Mouse (Mus musculus): ENCODE measurements around the gene Dynlt1f.
A peak's percentile ranks its signal among the peaks of the same experiment; 100 is the strongest.
"Not testable (repeated sequence)": the region's sequence is repeated elsewhere in the genome, so short reads cannot be mapped to it uniquely, and the experiment has no call there.

Gene Dynlt1f

GRCm38 (mm10) chr17:6661093-6661816 is 5.6 kb upstream of the Dynlt1f start:
- DNase-seq (ENCODE audit: low read depth, low spot score), result not testable (repeated sequence)

DNA sequence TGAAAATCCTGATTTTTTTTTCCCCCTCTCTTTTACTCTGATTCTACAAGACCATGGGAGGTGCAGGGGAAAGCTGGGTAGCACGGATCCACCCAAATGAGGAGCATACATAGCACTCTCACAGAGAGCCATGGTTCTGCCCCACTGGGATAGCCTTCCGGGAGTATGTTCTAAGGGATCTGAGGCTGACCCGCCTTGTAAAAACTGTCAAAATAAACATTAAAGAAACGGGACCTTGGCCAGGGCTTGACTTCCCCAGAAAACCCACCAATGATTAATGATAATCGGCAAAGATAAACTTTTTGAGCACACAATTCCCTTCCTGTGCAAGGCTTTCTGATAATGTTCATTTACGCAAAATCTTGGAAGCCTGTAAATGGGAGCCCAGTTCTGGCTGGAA is 4.9 kb upstream of the Dynlt1f start:
- DNase-seq (ENCODE audit: low read depth, low spot score), result not testable (repeated sequence)

GRCm38 (mm10) chr17:6658801-6659200 is 3.1 kb upstream of the Dynlt1f start, which contains the start of gene Sytl3:
Sytl3 (plus strand) TSS chr17:6659093.
- DNase-seq (ENCODE audit: low read depth, low spot score), result not testable (repeated sequence)

DNA sequence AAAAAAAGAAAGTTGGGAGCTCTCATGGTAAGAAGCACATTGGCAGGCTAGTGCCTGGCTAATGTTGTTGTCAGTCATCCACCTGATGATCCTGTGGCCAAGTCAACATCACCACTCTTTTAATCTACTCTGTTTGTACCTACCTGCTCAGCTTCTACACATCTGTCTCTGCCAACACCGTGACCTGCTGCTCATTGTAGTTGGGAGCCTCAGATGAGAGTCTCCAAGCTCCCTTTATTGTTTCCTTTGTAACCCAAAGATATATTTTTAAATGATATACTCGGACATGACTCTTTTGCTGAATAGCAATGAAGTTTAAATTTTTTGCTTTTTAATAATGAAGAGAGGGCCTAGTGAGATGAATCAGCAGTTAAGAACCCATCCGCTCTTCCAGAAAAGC is 771 bp upstream of the Dynlt1f start:
- not testable (repeated sequence) for DNase-seq (ENCODE audit: low read depth, low spot score)

GRCm38 (mm10) chr17:6655087-6655511 is 601 bp downstream of the Dynlt1f start:
- peak; percentile 48 for DNase-seq (ENCODE audit: low read depth, low spot score)

- DNase-seq (ENCODE audit: low read depth, low spot score), result not testable (repeated sequence)
Measured at GRCm38 (mm10) chr17:6653341-6653946, 2.3 kb downstream of the Dynlt1f start.

DNA sequence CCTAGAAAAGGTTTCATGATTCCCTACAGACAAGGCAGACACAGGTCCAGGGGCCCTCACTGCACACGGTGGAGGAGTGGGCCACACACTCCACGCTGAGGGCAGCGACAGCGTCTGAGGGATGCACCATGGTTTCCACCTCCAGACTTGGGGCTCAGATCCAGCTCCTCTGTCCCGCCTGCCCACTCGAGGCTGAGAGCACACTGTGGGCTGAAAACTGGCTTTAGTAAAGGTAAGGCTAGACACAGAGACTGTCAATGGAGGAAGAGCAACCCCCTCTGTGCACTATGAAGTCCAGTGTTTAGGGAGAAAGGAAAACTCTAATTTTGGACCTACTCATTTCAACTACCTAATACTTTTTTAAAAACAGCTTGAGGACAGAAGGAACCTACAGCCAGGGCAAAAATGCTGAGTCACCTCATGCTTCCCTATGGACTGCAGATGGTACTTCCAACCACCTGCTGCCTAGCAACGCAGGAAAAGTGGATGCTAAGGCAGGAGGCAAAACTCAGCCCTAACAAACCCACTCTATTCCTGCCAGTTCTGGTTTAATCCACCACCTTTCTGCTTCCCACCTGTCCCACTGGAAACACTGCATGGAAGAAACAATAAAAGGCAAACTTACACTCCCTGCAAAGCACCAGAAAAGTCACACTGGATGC is 4.7 kb downstream of the Dynlt1f start:
- peak; percentile 29 for DNase-seq (ENCODE audit: low read depth, low spot score)

DNA sequence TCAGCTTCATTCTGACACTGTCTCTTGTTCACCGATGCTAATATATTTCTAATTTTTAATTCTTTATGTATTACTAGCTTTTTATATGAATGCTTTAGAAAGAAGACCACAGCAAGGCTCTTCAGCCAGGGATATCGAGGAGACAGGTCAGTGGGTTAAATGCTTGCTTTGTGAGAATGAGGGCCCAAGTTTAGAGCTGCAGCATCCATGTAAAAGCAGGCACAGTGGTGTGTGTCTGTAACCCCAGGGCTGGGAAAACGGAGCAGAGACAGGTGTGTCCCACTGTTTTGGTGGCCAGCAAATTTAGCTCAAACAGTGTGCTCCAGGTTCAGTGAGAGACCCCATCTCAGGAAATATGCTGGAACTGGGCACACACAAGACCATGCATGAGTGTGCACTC is 8.2 kb downstream of the Dynlt1f start:
- not testable (repeated sequence) for DNase-seq (ENCODE audit: low read depth, low spot score)

DNA sequence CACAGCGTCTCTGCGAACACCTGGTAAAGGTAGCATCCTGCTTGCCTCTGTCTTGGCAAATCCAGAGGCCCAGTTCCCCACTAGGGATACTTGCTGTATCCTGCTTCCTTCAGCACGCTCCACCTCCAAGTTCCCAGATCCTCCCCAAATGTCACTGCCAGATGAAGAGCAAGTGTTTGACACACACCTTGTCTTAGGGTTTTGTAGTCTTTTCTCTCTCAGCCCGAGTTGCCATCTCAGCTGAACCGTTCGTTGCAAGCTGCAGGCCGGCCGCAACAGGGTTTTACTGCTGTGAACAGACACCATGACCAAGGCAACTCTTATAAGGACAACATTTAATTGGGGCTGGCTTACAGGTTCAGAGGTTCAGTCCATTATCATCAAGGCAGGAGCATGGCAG is 8.9 kb downstream of the Dynlt1f start:
- not testable (repeated sequence) for DNase-seq (ENCODE audit: low read depth, low spot score)

DNA sequence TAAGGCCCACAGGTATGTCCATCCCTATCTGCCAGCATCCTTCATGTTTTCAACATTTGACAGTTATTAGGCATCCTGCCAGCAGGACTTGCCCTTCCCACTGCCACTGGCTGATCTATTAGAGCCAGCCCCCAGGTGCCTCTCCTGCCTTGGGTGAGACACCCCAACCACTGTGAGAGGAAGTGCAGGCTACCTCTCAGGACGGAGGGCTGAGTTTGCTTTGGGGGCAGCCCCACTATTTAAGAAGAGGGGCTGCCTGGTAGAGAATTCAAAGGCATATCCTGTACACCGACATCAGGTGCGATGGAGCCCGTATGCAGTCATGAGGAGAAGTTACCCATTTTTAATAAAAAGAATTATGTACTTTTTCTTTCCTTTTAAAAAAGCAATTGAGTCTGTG is 10.0 kb downstream of the Dynlt1f start:
- DNase-seq (ENCODE audit: low read depth, low spot score), result not testable (repeated sequence)

GRCm38 (mm10) chr17:6644673-6645072 is 11.0 kb downstream of the Dynlt1f start:
- not testable (repeated sequence) for DNase-seq (ENCODE audit: low read depth, low spot score)

GRCm38 (mm10) chr17:6644210-6644609 is 11.5 kb downstream of the Dynlt1f start:
- DNase-seq (ENCODE audit: low read depth, low spot score), result not testable (repeated sequence)

DNA sequence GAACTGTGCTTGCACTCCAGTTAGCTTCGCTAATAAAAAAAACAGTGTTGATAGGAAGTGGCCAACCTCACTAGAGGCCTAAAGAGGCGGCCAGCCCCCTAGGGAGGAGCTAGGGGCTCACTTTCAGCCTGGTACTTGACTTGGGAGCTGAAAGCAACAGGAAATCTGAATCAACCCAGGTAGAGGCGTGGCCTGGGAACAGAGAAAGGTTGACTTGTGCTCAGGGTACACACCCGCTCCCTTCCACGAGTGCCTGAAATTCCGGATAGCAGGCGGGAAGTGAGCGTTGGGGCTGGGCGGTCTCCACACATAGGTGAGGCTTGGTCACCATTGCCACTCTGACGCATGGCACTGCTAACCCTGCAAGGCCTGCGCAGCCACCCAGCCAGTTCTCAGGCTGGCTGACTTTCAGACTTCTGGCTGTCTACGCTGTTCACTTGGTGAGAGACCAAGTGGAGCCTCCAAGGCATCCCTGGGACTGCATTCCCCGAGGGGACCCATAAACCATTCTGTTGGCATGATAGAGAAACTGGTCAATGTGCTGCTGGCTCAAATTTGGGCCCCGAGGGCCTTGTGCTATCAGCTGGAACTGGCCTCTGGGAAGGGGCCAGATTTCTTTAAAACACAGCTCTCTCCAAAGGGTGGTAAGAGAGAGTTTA is 14.8 kb downstream of the Dynlt1f start:
- not testable (repeated sequence) for DNase-seq (ENCODE audit: low read depth, low spot score)

- not testable (repeated sequence) for DNase-seq (ENCODE audit: low read depth, low spot score)
Measured at GRCm38 (mm10) chr17:6640044-6640637, 15.6 kb downstream of the Dynlt1f start.

- not testable (repeated sequence) for DNase-seq (ENCODE audit: low read depth, low spot score)
Measured at GRCm38 (mm10) chr17:6639486-6639885, 16.2 kb downstream of the Dynlt1f start.

GRCm38 (mm10) chr17:6638444-6638843 is 17.3 kb downstream of the Dynlt1f start:
- DNase-seq (ENCODE audit: low read depth, low spot score), result not testable (repeated sequence)

DNA sequence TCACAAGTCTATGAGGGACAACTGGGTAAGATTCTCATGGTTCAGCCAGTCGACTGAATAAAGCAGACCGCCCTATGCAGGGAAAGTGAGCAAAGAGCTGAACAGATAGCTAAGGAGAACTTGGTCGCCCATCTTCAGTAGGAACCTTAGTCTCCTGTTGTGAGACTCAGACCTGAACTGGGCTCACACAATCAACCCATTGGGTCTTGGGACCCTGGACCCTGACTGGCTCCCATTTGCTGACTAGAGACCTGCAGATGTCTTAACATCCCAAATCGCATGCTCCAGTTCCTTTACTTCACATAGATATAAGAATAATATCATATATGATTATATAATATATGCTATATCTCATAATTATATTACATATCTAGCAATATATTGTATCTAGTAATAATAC is 18.3 kb downstream of the Dynlt1f start:
- not testable (repeated sequence) for DNase-seq (ENCODE audit: low read depth, low spot score)

- no peak for DNase-seq (ENCODE audit: low read depth, low spot score)
Measured at GRCm38 (mm10) chr17:6636861-6637260, 18.8 kb downstream of the Dynlt1f start.

DNA sequence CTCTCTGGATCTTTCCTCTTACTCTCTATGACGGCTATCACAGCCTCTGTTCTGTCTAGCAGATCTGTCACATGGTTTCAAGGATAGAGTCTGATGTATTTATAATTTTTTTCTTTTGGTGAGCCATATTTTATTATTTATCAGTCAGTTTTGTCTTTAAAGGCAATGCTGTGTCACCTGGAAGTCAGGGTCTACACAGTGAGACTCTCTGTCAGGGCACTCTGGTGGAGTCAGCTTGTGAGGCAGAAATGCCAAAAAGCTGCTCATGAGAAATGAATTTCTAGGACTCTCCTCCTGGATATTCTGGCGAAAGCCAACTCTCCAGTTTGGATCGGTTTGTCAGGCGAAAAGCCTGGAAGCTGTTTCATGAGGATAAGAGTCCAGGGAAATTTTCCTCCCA is 19.9 kb downstream of the Dynlt1f start:
- not testable (repeated sequence) for DNase-seq (ENCODE audit: low read depth, low spot score)

GRCm38 (mm10) chr17:6632850-6633249 is 22.9 kb downstream of the Dynlt1f start:
- DNase-seq (ENCODE audit: low read depth, low spot score), result not testable (repeated sequence)

- not testable (repeated sequence) for DNase-seq (ENCODE audit: low read depth, low spot score)
Measured at GRCm38 (mm10) chr17:6630398-6630797, 25.3 kb downstream of the Dynlt1f start.
